Mouse (Mus musculus): ENCODE data around the gene Ldhal6b.
A peak's percentile ranks its signal among the peaks of the same experiment; 100 is the strongest.
"Not testable (repeated sequence)": the region's sequence is repeated elsewhere in the genome, so short reads cannot be mapped to it uniquely, and the experiment has no call there.

Gene Ldhal6b

GRCm38 (mm10) chr17:5418545-5418944 is at the start of gene Ldhal6b:
TSS of gene Ldhal6b (minus strand) at chr17:5418767.
- DNase-seq: no peak

DNA sequence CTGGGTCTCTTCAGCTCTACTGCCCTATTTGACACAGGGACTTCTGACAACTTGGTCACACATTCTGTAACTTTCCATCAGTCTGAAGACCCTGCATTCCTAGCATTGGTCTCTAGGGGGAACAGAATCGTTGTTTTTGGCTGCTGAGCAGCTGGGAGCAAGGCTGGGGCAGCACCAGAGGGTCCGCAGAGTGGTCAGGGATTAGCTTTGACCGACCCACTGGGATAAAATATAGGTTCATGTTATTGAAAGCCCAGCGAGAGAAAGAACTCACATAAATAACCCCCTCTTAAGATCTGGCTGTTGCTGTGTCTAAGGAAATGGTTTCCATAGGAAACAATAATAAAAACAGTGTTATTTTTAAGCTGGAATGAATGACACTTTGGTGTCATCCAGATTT is 48.6 kb upstream of the Ldhal6b start:
- no peak for DNase-seq

GRCm38 (mm10) chr17:5466736-5467135 is 48.2 kb upstream of the Ldhal6b start:
- no peak for DNase-seq

GRCm38 (mm10) chr17:5463912-5464311 is 45.3 kb upstream of the Ldhal6b start:
- no peak for DNase-seq

DNA sequence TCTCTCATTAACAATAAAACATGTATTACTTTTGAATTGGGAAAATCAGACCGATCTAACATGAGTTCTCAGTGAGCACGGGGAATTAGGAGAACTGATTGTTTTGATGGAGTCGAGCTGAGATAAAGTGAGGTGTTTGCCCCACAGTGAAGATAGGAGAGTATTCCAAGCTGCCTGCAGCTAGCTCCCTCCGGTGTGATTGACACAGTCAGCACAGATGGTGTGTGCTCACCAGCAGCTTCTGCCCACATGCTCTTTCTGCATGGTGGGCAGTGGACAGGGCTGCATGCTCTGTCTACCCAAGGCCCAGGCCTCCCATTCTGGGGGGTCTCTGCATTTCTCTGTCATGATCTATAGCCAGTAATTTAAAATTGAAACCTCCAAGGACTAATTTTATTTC is 35.1 kb upstream of the Ldhal6b start:
- DNase-seq: no peak

DNA sequence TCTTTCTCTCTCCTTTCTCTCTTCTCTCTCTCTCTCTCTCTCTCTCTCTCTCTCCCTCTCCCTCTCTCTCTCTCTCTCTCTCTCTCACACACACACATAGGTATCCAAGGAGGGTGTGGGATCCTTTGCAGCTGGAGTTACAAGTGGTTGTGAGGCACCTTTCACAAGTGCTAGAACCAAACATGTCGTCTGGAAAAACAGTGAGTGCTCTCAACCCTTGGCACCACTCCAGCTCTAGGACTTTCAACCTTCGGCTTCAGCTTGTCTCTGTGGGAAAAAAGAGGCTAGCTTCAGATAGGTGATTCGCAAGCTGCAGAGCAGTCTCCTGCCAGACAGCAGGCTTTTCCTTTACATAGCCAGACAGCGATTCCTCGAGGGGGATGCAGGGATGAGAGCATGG is 25.2 kb upstream of the Ldhal6b start:
- DNase-seq: no peak

GRCm38 (mm10) chr17:5443260-5443659 is 24.7 kb upstream of the Ldhal6b start:
- no peak for DNase-seq

DNA sequence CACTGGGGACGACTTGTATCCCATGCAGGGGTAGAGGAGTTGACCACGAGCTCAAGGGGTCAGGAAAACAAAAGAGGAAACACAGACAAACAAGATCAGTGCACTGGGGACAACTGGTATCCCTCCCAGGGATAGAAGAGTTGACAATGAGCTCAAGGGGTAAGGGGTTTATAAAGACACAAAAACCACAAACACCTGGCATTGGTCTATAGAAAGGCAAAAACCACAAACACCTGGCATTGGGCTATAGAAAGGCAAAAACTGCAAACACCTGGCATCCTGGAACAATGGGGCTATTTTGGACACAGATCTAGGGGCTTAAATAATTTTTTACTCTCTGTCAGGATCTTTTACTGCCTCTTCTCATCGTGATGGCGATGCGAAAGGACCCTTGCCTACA is 23.8 kb upstream of the Ldhal6b start:
- not testable (repeated sequence) for DNase-seq

DNA sequence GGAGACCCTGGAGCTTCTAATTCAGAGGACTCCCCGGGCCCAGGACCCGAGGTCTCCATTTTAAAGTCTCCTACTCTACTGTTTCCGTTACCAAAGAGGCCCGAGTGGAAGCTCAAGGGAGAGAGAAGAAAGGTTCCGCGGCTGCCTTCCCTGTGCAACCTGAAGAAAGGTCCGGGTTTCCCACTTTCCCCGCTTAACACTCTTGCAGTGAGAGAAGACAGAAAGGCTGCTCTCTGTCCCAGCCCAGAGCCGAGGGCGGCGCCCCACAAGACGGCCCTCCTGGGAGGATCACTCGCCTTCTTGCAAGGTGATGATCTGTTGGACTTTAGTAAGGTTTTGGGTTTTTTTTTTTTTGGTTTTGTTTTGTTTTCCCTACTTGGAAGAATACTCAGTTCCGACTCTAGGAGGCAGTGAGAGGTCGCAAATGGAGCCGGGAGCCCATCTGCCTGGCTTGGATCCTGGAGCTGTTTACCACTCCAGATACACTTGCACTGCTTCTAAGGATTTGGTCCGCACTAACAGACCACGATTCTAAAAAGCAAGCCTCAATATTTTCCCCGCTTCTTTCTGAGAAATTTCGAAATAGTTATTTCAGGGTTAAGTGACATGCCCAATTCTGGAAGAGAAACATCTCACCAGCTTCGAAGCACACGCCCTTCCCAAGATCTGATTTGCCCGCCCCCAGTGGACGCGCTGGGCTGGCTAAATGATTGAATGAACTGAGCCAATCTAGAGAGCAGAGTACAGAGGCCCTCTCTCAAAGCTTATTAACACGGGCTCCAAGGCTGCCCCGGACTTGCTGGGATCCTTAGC is 21.8 kb upstream of the Ldhal6b start, which contains the start of gene Tmem242:
Tmem242 (minus strand) TSS at position 101 of the 813 bp plus-strand sequence.
- DNase-seq: peak; percentile 86

DNA sequence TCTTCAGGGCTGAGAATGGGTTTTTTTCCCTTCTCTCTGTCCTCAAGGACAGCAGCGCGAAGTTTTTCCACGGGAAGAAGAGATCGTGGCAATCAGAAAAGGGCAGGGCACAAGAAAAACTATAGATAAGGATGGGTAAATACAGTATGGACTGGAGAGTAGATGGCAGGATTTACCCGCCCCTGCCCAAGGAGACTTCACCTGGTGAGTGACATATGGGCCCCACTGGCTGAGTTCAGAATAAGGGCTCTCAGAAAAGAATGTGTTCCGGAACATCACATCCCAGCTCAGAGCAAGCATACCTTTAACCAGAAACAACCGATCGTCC is 21.2 kb upstream of the Ldhal6b start:
- DNase-seq: no peak

DNA sequence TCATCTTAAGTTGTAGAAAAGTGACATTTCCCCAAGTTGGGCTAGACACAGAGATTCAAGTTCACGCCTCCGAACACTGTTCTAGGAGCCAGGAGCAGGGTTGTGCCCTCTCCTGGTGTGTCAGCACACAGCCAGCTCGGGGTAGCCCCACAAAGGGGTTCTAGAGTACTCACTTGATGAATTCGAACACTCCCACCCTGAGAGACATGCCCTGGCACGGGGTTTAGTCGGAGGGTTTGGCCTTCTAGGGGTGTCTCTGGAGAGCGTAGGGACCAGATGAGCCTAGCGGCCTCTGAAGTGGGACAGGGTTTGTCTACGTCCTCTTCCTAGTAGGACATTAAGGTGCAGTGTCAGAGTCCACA is 11.2 kb upstream of the Ldhal6b start:
- no peak for DNase-seq

DNA sequence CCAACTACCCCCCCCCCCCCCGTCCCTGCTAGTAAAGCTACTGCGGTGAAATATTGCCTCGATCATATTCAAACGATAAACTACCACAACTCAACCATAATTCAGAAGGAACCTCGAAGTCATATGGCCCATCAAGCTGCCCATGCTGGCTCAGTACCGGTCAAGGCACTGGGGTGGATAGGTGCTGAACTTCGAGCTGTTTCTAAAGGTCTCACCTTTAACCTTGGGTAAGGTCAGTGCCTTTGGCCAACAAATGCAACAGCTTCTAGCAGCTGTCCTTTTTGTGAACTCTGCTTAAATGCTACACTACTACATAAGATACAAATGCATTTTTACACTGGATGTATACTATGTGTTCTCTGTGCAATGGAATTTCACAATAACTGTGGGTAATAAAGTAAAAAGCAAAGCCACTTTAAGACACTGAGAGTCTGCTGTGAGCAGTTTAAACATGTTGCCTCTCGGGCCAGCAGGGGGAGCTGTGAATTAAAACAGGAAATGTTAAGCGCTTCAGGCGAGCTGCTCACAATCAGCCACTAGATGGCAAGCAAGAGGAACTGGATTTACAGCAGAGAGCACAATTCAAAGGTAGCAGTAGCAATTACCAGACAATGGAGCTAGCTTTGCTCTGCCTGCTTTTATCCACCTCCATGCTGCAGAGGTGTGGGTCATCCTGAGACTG is 10.7 kb upstream of the Ldhal6b start:
- peak; percentile 91 for DNase-seq

- no peak for DNase-seq
Measured at GRCm38 (mm10) chr17:5425204-5425603, 6.6 kb upstream of the Ldhal6b start.

DNA sequence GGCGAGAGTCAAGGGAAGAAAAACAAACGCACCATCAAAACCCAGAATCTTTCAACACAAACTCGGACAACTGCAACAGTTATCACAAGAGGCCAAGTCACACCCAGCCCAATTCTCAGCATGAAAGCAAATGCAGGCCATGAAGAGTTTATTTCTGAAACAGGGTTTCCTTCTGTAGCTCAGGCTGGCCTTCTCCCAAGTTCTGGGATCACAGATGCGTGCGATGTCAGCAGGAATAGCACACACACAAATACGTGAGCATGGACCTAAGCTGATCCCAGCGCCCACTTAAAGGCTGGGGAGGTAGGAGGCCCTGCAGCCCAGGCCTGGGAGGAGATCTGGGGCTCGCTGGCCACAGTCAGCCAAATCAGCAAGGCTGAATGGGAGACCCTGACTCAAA is 5.6 kb upstream of the Ldhal6b start:
- peak; percentile 52 for DNase-seq

DNA sequence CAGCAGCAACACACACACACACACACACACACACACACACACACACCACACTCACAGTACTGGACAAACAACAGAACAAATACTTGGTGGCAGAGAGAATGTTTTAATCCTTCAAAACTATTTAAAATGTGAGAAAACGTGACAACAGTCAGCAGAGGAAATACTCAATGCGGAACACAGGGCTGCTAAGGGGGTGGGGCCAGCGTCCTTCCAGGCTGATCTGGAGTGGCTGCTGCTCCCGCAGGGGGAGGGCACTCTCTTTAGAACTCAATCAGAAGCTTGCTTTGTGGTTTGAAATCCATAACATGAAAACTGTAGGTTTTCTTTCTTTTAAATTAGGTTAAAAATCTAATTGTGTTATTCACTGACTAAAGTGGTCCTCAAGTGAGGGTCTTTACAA is 3.3 kb upstream of the Ldhal6b start:
- no peak for DNase-seq

DNA sequence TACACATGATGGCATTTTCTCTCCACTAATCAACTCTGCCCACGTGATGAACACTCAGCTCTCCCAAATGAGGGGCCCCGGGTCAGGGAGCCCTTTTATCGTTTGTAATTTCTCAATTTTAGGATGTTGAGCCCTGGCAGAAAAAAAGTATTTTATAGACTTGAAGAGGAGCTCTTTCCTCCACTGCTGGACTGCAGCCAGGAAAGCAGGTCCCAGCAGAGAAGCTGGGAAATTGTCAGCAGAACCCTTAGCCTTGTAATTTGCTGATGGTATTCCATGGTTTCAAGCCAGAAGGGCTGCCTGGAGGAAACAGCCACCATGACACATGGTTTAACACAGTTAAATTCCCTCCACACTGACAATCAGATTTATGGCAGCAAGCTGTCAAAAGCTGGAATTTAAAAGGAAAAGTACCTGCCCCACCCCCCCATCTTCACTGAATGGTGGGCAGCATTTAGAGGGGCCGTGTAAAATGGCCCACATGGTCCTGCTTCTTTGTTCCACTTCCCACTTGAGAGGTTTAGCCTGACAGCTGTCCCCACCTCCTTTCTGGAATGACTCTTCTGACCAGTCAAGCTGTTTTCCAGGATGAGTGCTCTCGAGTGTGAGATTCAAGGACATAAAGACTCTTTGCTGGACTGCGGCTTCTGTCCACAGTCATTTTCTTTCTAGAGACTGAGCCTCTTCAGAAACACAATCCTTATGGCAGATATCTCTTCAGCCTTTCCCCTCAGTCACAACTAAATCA is 1.4 kb upstream of the Ldhal6b start:
- no peak for DNase-seq

- no peak for DNase-seq
Measured at GRCm38 (mm10) chr17:5419056-5419455, 489 bp upstream of the Ldhal6b start.

- DNase-seq: no peak
Measured at GRCm38 (mm10) chr17:5416518-5416917, 2.0 kb downstream of the Ldhal6b start.

- no peak for DNase-seq
Measured at GRCm38 (mm10) chr17:5414041-5414440, 4.5 kb downstream of the Ldhal6b start.

DNA sequence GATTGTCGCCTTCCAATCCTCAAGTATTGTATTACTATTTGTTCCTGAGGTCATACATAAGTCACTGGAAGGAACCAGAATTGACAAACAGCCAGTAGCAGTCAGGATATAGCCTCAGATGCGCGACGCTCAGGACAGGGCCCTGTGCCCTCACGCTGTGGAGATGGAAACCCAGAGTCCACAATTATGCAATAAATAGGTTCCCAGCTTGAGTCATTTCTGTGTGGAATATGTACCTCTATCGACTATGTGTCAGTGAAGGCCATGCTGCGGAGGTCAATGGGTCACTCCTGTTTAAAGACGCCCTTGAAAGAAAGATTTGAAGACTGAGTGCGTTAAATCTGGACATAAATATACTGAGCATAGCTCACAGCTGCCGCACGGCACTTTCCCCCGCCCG is 5.2 kb downstream of the Ldhal6b start:
- DNase-seq: no peak

DNA sequence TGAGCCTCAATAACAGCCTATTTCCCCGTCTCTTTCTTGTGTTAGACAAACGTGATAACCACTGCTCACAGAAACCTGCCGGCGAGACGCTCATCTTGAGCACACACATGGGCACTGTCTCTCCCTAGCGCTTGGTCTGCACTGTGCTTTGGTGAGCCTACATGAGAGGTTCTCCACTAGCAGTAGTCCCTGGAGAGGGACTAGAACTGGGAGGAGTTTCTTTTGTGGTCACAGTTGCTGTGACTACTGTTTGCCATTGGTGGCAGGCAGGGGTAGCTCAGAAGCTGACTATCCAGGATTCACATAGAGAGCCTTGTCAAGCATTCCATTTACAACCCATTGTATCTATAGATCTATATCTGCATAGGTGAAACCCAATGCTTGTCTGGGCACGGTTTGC is 5.8 kb downstream of the Ldhal6b start:
- DNase-seq: no peak

- no peak for DNase-seq
Measured at GRCm38 (mm10) chr17:5412301-5412700, 6.3 kb downstream of the Ldhal6b start.

- peak; percentile 72 for DNase-seq
Measured at GRCm38 (mm10) chr17:5411205-5411604, 7.4 kb downstream of the Ldhal6b start.

DNA sequence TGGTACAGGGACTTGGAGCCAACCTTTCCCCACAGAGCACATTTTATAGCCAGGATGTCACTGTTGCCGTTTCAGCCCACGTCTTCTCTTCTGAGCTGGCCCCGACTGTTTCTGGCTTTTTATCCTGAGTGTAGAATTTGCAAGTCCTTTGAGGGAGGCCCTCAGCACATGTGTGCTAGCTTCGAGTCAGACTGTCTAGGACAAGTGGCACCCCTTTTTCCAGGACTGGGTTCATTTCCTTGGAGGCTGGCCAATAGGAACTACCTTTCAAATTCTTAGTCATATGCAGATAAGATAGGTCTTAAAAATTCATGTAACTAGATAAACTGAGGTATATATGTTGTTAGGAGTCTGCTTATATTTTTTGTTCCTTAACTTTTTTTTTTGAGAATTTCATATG is 8.2 kb downstream of the Ldhal6b start:
- DNase-seq: no peak

Data from right cerebral cortex, adult 18-20 months (tissue).